Mouse (Mus musculus): ENCODE measurements around the gene Slc4a4. TPM values are rescaled to one million over a fixed set of nuclear protein-coding genes. Genes with fewer than 3 reads are reported as not detected.

The Slc4a4 gene
- polyA plus RNA-seq, 1 experiment from 2014 or later: 26.1 TPM

GRCm38 (mm10) chr5:89259804-89260492, 373.3 kb downstream of the Slc4a4 start:
- Histone ChIP-seq H3K36me3 (ENCODE audit: insufficient read depth, low read length) (no peaks in the 10 kb centered on the region), H3K27me3 (ENCODE audit: insufficient read depth, low read length) (no peaks in the 10 kb centered on the region), H3K27ac (no peak overlapping the region), H3K9me3 (replicated peaks; ENCODE audit: low read length) (no peaks in the 10 kb centered on the region), H3K4me2 (ENCODE audit: low read length) (no peak overlapping the region), H3K9ac (ENCODE audit: low read depth, low read length) (no peak overlapping the region), H3K4me3 (replicated peaks; ENCODE audit: low read depth, low read length) (no peak overlapping the region), H3K4me1 (replicated peaks; ENCODE audit: insufficient read depth, low read length) (no peaks in the 10 kb centered on the region)
- ATAC-seq (replicated peaks; ENCODE audit: low FRiP score, low read depth) (no peak), DNase-seq (ENCODE audit: low spot score) (peak; percentile 59)
- 88% methylated on average over 9 of the region's 9 CpGs for WGBS
- TF ChIP-seq CTCF (IDR thresholded peaks at IDR 0.05; ENCODE audit: low read depth): no peak

GRCm38 (mm10) chr5:89277049-89277448, 390.4 kb downstream of the Slc4a4 start:
- DNase-seq (ENCODE audit: low spot score): no peak
- Histone ChIP-seq H3K9me3 (replicated peaks; ENCODE audit: low read length) (no peaks in the 10 kb centered on the region), H3K27ac (no peak overlapping the region), H3K27me3 (ENCODE audit: insufficient read depth, low read length) (no peaks in the 10 kb centered on the region), H3K4me2 (ENCODE audit: low read length) (no peak overlapping the region), H3K36me3 (ENCODE audit: insufficient read depth, low read length) (no peaks in the 10 kb centered on the region), H3K4me1 (replicated peaks; ENCODE audit: insufficient read depth, low read length) (no peaks in the 10 kb centered on the region), H3K4me3 (replicated peaks; ENCODE audit: low read depth, low read length) (no peak overlapping the region), H3K9ac (ENCODE audit: low read depth, low read length) (no peak overlapping the region)
- ATAC-seq (replicated peaks; ENCODE audit: low FRiP score, low read depth): no peak
- 70% methylated on average over 2 of the region's 2 CpGs for WGBS
- TF ChIP-seq CTCF (IDR thresholded peaks at IDR 0.05; ENCODE audit: low read depth): no peak

- Histone ChIP-seq H3K27me3 (ENCODE audit: insufficient read depth, low read length) (no peaks in the 10 kb centered on the region), H3K4me2 (ENCODE audit: low read length) (no peak overlapping the region), H3K27ac (no peak overlapping the region), H3K4me3 (replicated peaks; ENCODE audit: low read depth, low read length) (no peak overlapping the region), H3K9me3 (replicated peaks; ENCODE audit: low read length) (no peaks in the 10 kb centered on the region), H3K9ac (ENCODE audit: low read depth, low read length) (no peak overlapping the region), H3K36me3 (ENCODE audit: insufficient read depth, low read length) (no peaks in the 10 kb centered on the region), H3K4me1 (replicated peaks; ENCODE audit: insufficient read depth, low read length) (no peaks in the 10 kb centered on the region)
- WGBS: 51% methylated on average over 5 of the region's 5 CpGs
- DNase-seq (ENCODE audit: low spot score) (peak; percentile 16), ATAC-seq (replicated peaks; ENCODE audit: low FRiP score, low read depth) (peak; percentile 84)
- TF ChIP-seq CTCF (IDR thresholded peaks at IDR 0.05; ENCODE audit: low read depth): no peak
Observed at GRCm38 (mm10) chr5:89277616-89278015, 391.0 kb downstream of the Slc4a4 start.

GRCm38 (mm10) chr5:89278309-89278708, 391.7 kb downstream of the Slc4a4 start:
- Histone ChIP-seq H3K9me3 (replicated peaks; ENCODE audit: low read length) (no peaks in the 10 kb centered on the region), H3K4me2 (ENCODE audit: low read length) (no peak overlapping the region), H3K27me3 (ENCODE audit: insufficient read depth, low read length) (no peaks in the 10 kb centered on the region), H3K36me3 (ENCODE audit: insufficient read depth, low read length) (no peaks in the 10 kb centered on the region), H3K4me3 (replicated peaks; ENCODE audit: low read depth, low read length) (no peak overlapping the region), H3K27ac (no peak overlapping the region), H3K4me1 (replicated peaks; ENCODE audit: insufficient read depth, low read length) (no peaks in the 10 kb centered on the region), H3K9ac (ENCODE audit: low read depth, low read length) (no peak overlapping the region)
- ATAC-seq (replicated peaks; ENCODE audit: low FRiP score, low read depth) (no peak; the same call in 1 of the 2 replicates), DNase-seq (ENCODE audit: low spot score) (no peak)
- no peak for TF ChIP-seq CTCF (IDR thresholded peaks at IDR 0.05; ENCODE audit: low read depth)

- H3K4me2 ChIP-seq (ENCODE audit: low read length): no peak overlapping the region
- no peaks in the 10 kb centered on the region for H3K4me1 ChIP-seq (replicated peaks; ENCODE audit: insufficient read depth, low read length)
- H3K9ac ChIP-seq (ENCODE audit: low read depth, low read length): no peak overlapping the region
- no peak for TF ChIP-seq CTCF (IDR thresholded peaks at IDR 0.05; ENCODE audit: low read depth)
- ATAC-seq (replicated peaks; ENCODE audit: low FRiP score, low read depth) (no peak; the same call in 1 of the 2 replicates), DNase-seq (ENCODE audit: low spot score) (peak; percentile 10)
- WGBS: 54% methylated on average over 3 of the region's 3 CpGs
- no peak overlapping the region for H3K27ac ChIP-seq
- H3K4me3 ChIP-seq (replicated peaks; ENCODE audit: low read depth, low read length): no peak overlapping the region
- H3K36me3 ChIP-seq (ENCODE audit: insufficient read depth, low read length): no peaks in the 10 kb centered on the region
- H3K9me3 ChIP-seq (replicated peaks; ENCODE audit: low read length): no peaks in the 10 kb centered on the region
- no peaks in the 10 kb centered on the region for H3K27me3 ChIP-seq (ENCODE audit: insufficient read depth, low read length)
Observed at GRCm38 (mm10) chr5:89280312-89280863, 393.8 kb downstream of the Slc4a4 start.

Other genes starting within 250 kb of the Slc4a4 start
- gene Grsf1, start 210.6 kb upstream of the Slc4a4 start, polyA plus RNA-seq (2015; fragmentation: Nextera tagmentation; extraction: Ambion mirVana): 82.0 and 82.7 TPM in 2 replicates
- gene Mob1b, start 166.0 kb upstream of the Slc4a4 start, polyA plus RNA-seq (2015; fragmentation: Nextera tagmentation; extraction: Ambion mirVana): 8.7 and 9.1 TPM in 2 replicates
- 20.3 and 25.8 TPM in 2 replicates for gene Dck, start 121.8 kb upstream of the Slc4a4 start, polyA plus RNA-seq (2015; fragmentation: Nextera tagmentation; extraction: Ambion mirVana)

All from kidney, postnatal 0 days (tissue).